Mouse (Mus musculus): ENCODE data around the gene Ano3.
A peak's percentile ranks its signal among the peaks of the same experiment; 100 is the strongest.

Gene Ano3

GRCm38 (mm10) chr2:110806302-110807093, 144.2 kb downstream of the Ano3 start:
- no peak for DNase-seq

GRCm38 (mm10) chr2:110795928-110796327, 154.8 kb downstream of the Ano3 start:
- no peak for DNase-seq

- DNase-seq: no peak
Observed at GRCm38 (mm10) chr2:110795433-110795832, 155.3 kb downstream of the Ano3 start.

GRCm38 (mm10) chr2:110787396-110787795, 163.3 kb downstream of the Ano3 start:
- DNase-seq: no peak

GRCm38 (mm10) chr2:110759434-110759833, 191.3 kb downstream of the Ano3 start:
- DNase-seq: no peak

- no peak for DNase-seq
Observed at GRCm38 (mm10) chr2:110757556-110757955, 193.2 kb downstream of the Ano3 start.

- no peak for DNase-seq
Observed at GRCm38 (mm10) chr2:110740493-110740892, 210.2 kb downstream of the Ano3 start.

- DNase-seq: no peak
Observed at GRCm38 (mm10) chr2:110739781-110740180, 210.9 kb downstream of the Ano3 start.

GRCm38 (mm10) chr2:110737981-110738380, 212.7 kb downstream of the Ano3 start:
- DNase-seq: no peak

GRCm38 (mm10) chr2:110737236-110737635, 213.5 kb downstream of the Ano3 start:
- no peak for DNase-seq

- no peak for DNase-seq
Observed at GRCm38 (mm10) chr2:110726106-110726505, 224.6 kb downstream of the Ano3 start.

- DNase-seq: no peak
Observed at GRCm38 (mm10) chr2:110722208-110722607, 228.5 kb downstream of the Ano3 start.

GRCm38 (mm10) chr2:110721290-110721753, 229.4 kb downstream of the Ano3 start, which contains the start of gene Muc15:
Gene Muc15 (plus strand): TSS chr2:110721340.
- DNase-seq: no peak

- no peak for DNase-seq
Observed at GRCm38 (mm10) chr2:110719051-110719450, 231.7 kb downstream of the Ano3 start.

GRCm38 (mm10) chr2:110710055-110710720, 240.5 kb downstream of the Ano3 start:
- no peak for DNase-seq

GRCm38 (mm10) chr2:110709436-110709835, 241.3 kb downstream of the Ano3 start:
- no peak for DNase-seq

GRCm38 (mm10) chr2:110671071-110671624, 279.6 kb downstream of the Ano3 start:
- DNase-seq: no peak

- peak; percentile 49 for DNase-seq
Observed at GRCm38 (mm10) chr2:110663329-110663728, 287.4 kb downstream of the Ano3 start.

GRCm38 (mm10) chr2:110644846-110645245, 305.9 kb downstream of the Ano3 start:
- DNase-seq: no peak

GRCm38 (mm10) chr2:110644358-110644757, 306.4 kb downstream of the Ano3 start:
- no peak for DNase-seq

All from retina, postnatal 1 day (tissue).